Mouse (Mus musculus): ENCODE data around the gene Cd300ld5.
"Not testable (repeated sequence)": the region's sequence is repeated elsewhere in the genome, so short reads cannot be mapped to it uniquely, and the experiment has no call there.

The Cd300ld5 gene

DNA sequence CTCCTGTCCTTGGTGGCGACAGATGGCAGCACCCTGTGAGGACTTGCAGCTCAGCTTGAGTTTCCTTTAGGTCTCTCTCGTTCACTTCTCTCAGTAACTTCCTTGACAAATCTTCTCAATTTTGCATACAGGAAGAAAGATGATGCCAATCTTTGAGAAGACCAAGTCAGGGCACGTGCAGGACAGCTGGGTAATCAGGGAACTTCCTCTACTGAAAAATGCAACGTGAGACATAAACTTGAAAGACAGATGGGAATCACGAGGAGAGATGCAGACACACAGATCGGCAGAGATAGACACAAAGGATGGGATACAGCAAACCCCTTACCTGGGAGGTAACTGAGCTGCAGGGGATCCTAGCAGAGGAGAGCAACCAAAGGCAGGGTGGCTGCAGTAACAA is at the start of gene Cd300ld5:
Gene Cd300ld5 (minus strand): TSS at position 101 of the 400 bp plus-strand sequence.
- not testable (repeated sequence) for DNase-seq (ENCODE audit: low read depth)

DNA sequence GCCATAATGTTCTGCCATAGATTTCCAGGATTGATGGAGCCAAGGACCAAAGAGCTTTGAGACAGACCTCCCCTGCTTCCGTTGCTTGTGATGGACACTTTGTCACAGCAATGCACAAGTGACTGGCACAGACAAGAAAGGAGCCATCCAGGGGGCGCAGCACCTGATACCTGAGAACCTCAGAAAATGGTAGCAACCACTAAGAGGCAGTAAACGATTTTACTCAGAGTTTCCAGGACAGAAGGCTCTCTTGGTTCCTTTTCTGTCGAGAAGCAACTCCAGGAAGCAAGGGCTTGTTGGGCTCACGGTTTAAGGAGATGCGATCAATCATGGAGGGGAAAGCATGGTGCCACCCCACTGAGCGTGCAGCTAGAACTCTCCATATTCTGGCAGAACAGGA is 48.6 kb upstream of the Cd300ld5 start:
- DNase-seq (ENCODE audit: low read depth), result no peak

DNA sequence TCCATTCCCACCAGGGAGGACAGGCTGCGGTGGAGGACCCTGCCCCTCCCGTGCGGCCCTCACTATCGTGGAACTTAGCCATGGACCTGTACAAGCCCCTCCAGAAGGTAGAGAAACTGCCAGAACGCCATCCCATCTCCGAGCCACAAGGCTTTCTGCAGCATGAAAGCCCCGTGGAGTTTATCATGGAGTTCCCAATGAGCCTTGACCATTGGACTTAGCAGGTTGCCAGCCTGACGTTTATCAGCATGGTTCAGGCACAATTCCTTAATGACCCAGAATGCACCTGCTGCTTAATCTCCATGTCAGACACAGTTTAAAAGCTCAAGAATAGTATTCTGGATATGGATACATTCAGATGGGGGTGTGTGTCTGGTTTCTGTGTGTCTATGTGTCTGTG is 47.5 kb upstream of the Cd300ld5 start:
- no peak for DNase-seq (ENCODE audit: low read depth)

DNA sequence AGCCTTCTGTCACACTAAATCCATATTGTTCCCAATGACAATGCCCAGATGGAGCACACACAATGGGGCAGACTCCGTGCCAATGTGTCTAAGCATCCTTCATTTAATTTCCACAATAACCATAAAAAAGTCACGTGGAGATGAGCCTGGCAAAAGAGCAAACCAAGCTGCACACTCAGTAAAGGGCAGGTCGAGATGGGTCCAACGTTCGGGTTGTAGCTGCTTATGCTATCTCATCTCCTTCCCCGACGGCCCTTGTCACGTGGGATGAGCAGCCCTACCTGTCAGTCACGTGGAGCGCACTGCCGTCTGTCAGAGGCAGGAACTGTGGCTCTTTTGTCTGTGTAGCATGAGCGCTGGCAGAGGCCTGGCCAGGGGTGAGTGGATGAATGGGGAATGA is 47.0 kb upstream of the Cd300ld5 start:
- DNase-seq (ENCODE audit: low read depth), result no peak

DNA sequence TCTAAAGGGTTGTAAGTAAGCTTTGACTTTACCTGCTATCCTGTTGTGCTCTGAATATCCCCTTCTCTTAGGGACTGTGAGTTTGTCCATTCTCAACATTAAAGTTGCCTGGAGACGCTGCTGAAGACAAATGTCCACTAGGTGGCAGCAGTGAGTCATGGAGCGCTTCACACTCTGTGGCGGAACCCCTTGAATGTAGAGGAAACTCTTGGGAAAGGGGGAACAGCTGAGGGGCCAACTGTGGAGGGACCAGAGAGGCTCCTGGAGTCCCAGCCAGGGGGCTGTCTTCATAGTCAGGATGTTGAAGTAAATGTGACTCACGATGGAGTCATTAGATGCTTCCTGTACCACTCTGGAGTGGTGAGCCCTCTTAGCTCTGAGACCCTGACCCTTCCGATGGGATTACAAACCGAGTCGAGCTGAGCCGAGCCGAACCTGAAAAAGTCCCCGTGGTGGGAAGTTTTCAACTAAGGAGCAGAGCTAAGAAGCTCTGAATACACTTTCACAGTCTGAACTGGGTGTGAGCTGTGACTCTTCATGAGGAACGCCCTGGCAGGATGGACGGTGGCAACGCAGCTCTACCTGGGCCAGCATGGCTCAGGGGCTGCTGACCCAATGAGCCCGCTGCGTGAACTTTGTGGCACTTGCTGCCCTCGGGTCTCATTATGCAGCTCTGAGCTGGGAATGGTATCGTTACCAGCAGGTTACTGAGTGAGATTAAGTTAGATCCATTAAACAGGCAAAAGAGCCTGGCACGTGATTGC is 46.0 kb upstream of the Cd300ld5 start:
- peak; percentile 88 for DNase-seq (ENCODE audit: low read depth)

DNA sequence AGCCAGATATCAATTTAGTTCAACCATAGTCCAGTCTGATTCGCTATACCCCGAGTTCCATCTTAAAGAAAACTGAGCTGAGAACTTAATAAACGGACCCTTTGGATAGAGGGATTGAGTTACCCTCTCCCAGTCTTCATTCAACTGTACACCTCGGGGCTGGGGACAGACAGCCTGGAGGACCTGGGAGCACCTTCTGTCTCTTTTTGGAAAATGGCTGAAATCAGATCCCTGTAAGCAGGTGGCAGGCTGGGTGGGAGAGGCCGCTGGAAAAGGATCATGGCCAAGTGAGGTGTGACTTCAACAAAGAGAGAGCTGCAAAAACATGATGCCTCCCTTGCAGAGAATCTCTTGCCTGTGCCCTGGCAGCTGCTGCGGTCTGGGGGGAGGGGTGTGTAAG is 44.6 kb upstream of the Cd300ld5 start:
- no peak for DNase-seq (ENCODE audit: low read depth)

DNA sequence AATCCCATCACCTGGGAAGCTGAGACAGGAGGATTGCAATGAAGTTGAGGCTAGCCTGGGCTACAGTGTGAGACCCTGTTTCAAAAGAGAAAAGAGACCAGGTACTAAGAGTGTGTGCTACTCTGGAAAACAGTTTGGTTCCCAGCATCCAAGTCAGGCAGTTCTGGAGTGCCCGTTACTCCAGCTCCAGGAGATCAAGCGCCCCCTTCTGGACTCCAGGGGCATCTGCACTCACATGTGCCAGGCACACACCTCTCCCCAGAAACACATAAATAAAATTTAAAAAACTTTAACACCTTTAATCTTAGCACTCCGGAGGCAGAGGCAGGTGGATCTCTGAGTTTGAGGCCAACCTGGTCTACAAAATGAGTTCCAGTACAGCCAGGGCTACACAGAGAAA is 43.8 kb upstream of the Cd300ld5 start:
- no peak for DNase-seq (ENCODE audit: low read depth)

DNA sequence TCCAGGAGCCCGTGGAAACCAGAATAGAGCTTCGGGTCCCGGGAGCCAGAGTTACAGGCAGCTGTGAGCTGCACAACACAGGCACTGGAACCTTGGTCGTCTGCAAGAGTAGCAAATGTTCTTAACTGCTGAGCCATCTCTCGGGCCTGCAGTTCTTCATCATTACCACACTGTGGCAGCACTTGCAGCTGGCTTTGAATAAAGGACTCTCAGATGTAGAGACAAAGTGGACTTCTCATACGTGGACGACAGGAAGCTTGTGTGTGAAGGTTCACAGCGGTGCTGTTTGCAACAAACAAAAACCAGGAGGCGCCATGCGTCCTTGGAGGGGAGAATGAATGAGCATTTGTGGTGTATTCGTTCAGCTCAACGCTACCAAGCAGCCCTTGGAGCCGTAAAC is 43.3 kb upstream of the Cd300ld5 start:
- peak; percentile 83 for DNase-seq (ENCODE audit: low read depth)

DNA sequence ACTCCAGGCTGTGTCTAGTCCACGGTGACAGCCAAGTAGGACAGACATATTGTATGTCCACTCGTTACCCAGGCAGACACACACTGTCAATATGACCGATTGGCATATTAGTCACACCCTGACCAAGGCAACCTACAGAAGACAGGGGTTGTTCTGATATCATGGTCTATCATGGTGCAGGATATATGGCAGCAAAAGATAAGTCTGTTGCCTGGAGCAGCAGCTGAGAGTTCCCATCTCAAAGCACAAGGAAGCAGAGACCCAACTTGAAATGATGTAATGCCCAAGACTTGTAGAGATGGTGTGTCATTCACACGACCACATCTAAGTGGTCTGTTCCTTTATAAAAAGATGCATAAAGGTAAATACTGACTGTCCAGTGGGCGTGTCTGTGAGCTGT is 41.1 kb upstream of the Cd300ld5 start:
- DNase-seq (ENCODE audit: low read depth), result no peak

DNA sequence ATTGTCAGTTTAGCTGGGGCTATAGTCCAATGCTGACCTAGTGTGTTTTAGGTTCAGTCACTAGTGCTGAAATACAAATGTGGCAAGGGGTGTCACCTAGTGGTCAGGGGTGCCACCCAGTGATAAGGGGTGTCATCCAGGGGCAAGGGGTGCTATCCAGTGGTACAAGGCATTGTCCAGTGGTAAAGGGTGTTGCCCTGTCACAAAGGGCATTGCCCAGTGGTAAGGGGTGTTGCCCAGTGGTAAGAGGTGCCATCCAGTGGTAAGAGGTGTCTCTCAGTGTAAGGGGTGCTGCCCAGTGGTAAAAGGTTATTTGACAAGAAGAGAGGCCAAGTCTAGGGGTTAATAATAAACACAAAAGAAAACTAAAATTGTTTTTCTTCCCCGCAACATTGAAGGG is 39.9 kb upstream of the Cd300ld5 start:
- no peak for DNase-seq (ENCODE audit: low read depth)

DNA sequence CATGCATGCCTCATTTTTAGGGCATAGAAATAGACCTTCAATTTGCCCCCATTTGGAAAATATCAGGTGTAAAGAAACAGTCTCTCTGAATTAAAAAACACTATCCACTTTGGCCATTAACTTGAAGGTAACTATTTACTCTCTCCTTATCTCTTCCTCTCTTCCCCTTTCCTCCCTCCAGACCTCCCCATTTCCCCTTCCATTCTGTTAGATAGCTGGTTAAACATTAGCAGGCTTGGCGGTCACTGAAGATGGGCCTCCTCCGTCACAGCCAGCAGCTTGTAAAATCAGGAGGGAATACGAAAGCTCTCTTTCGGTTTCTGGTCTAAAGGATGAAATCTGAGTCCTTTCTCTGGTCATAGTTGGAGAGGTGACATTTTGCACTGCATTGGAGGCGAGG is 38.3 kb upstream of the Cd300ld5 start:
- DNase-seq (ENCODE audit: low read depth), result no peak

DNA sequence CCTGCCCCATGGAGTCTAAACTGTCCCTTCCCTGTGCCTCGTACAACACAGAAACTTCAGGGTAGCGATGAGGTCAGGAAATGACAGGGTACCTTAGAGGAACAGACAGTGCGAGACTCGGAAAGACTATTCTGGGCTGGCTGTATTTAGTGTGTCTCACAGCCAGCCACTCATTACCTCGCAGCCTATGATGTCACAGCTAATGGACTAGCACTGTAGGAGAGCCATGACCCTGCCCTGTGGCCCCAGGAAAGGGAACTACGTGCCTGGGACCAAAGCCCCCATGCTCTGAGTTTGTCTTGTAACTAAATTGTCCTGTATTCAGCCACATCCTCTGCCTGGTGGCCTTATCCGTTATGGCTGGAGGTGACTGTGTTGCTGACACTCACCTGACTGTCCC is 37.8 kb upstream of the Cd300ld5 start:
- DNase-seq (ENCODE audit: low read depth), result no peak

DNA sequence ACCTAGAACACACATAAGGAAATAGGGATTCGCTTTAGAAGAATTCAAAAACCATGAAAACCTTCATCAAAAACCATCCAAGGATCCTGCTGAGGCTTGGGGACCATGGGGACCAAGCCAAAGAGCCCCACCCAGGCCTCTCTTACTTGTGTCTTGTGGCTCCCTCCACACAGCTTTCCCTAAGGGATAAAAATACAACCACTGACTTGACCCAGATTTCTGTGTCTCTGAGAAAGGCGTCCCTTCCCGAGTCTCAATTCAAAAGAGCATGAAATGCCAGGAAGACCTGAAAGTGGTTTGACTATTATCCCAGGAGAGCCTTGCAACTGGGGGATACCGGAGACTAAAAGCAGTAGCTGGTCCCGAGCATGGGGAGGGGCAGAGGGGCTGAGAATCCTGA is 35.4 kb upstream of the Cd300ld5 start:
- DNase-seq (ENCODE audit: low read depth), result no peak

DNA sequence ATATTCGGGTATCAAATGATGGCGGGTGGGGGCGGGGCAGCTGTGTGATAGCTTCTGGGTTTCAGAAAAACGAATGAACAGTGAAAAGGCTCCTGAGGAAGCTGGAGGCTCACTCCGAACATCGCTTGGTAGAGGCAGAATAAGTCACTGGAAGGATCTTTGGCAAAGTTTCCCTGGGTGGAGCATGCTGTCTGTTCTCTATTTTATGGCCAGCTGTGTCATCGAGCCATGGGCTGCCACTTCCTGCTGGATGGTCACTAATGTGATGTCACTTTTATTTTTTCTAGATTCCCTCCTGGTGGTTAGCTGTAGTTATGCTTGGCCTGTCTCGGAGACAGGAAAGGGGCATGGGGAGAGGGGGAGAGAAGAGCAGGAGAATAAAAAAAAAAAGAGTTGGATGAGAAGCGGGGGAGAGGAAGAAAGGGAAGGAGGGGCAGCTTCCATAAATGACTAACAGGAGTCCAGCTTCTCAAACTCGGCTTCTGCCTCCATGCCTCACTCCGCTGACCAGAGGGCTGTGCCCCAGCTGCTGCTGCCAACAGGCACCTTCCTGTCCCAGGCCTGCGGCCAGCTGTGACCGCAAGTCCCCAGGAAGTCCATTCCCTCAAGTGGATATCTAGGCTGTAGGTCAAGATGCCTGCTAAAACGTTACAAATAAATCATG is 34.2 kb upstream of the Cd300ld5 start:
- no peak for DNase-seq (ENCODE audit: low read depth)

DNA sequence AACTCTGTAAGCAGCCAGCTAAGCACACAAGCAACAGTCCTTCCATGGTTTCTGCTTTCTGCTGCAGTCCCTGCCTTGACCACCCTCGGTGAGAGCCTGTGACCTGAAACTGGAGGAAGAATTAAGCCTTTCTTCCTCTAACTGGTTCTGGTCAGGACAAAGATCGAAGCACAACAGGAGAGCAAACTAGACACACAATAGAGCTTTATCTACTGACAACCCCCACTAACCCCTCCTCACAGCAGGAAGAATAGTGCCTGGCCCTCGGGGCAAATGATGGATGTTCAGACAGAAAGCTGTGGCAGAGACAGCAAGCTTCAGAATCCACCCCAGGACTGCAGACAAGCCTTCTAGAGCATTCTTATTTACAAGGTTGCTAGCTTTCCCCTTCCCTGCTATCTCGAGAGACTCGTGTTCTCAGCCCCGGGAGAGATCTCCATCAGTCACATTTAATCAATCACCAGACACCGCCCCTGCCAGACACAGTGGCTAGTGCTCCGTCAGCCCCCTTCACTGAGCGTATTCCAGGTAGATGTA is 33.5 kb upstream of the Cd300ld5 start:
- DNase-seq (ENCODE audit: low read depth), result no peak

DNA sequence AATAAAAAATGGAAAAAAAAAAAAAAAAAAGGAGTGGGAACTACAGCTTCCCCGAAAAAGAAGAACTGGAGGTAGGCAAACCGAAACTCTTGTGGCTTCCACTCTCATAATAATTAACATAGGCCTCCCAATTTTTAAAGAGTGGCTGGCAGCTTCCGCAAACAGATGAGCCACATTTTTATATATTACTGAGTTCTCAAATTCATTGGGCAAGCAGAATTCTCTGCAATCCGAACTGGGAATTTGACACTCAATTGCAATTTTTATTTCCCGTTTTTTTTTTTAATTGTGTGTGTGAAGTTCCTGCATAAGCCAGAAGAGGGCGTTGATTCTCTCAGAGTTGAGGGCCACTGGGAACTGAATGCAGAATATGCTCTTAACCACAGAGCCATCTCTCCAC is 29.2 kb upstream of the Cd300ld5 start:
- DNase-seq (ENCODE audit: low read depth), result no peak

DNA sequence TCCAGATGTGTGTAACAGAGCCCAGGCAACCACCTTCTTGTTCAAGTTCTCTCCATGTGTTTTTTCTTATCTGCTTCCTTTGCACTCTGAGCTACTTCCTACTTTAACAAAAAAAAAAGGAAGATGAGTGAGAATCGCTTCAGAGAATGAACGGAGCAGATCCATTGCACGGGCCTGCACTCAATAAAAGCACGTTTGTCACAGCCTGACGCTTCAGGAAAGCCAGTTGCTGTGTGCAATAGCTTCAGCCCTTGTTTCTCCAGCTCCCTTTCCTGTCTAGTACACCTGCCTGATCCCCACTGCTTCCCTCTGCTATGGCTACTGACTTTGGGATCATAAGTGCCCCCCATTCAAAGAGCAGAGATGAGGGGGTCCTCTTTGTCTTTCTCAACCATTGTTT is 24.5 kb upstream of the Cd300ld5 start, which contains the start of gene Cd300e:
Gene Cd300e (minus strand): TSS at position 101 of the 400 bp plus-strand sequence.
- no peak for DNase-seq (ENCODE audit: low read depth)

DNA sequence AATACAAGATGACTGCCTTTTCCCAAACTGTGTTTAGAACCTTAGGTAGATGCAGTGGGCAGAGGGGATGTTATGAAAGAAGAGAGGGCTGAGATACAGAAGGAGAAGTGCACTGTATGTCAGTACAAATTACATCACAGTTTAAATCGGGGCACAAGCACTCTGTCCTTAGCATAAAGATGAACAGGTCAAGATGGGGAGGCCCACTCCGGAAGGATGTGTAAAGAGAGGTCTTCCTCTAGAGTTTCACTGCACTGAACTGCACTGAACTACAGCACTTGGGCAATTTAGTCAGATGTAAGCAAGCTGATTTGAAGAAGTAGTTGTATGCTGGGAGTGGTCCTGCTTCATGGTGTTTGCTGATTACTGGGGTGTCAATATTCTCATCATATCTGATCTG is 22.2 kb upstream of the Cd300ld5 start:
- DNase-seq (ENCODE audit: low read depth), result no peak

DNA sequence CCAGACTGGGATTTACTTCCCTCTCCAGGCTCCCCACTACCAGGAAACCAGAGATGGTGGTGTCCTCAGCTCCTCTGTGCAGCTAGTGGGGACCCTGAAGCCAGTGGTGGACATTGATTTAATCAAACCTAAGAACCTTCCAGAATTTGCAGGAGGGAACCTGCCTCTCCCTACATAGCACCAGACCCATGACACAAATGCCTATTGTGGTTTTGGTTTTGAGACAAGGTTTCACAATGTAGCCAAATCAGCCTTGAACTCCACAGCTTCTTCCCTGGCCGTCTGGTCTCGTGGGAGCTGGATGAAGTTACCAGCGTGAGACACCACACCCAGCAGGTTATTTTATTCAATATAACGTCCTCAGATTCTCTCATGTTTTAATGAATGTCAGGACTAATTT is 21.1 kb upstream of the Cd300ld5 start:
- no peak for DNase-seq (ENCODE audit: low read depth)

DNA sequence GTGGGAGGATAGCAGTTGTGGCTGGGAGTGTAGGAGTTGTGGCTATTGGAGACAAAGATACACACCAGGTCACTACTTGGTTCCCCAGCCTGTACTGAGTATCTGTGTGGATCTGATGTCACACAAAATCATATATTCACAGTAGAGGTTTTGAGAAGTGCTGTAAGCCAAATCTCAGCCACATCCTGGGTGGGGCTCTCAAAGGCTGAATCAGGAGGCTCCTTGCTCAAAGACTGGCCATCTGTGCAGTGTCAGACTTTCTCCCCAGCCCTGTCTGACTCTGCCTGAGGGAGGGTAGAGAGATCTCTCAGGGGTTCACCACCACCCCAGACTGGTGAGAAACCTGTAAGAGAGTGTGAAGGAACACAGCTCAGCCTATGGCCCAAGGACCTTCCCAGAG is 17.0 kb upstream of the Cd300ld5 start:
- DNase-seq (ENCODE audit: low read depth), result no peak

DNA sequence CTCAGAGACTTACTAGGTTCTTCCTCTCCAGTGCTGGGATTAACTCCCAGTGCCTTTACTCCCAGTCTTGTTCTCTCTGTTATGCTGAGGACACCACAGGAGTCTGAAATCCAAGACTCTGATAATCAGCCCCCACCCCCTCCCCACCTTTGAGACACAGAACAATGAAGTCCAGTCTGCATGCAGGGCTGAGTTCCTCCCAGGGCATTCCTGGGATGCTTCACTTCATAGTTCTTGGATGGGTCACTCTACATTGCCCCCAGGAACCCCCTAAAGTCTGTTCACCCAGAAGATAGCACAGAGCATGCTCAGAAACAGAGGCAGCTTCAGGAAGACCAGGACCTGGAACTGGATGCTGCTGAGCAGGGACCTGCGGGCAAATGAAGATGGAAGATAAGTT is 15.4 kb upstream of the Cd300ld5 start:
- no peak for DNase-seq (ENCODE audit: low read depth)

DNA sequence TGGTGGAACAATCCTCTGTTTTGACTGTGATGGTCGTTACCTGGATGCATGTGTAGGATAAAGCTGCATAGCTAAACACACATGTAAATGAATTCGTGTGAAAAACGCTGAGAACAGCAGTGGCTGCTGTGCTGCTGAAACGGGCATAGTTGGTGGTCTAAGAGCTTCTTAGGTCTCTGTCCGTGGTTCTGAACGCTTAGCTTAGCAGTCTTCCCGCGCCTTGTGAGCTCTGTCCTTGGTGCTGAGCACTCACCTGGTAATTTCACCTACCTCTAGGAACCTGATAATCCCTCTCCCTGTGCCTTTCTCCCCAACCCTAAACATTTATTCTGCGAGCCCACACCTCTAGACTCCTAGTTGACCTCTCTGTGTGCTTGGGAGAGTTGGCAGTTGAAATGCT is 14.6 kb upstream of the Cd300ld5 start:
- DNase-seq (ENCODE audit: low read depth), result peak; percentile 74

DNA sequence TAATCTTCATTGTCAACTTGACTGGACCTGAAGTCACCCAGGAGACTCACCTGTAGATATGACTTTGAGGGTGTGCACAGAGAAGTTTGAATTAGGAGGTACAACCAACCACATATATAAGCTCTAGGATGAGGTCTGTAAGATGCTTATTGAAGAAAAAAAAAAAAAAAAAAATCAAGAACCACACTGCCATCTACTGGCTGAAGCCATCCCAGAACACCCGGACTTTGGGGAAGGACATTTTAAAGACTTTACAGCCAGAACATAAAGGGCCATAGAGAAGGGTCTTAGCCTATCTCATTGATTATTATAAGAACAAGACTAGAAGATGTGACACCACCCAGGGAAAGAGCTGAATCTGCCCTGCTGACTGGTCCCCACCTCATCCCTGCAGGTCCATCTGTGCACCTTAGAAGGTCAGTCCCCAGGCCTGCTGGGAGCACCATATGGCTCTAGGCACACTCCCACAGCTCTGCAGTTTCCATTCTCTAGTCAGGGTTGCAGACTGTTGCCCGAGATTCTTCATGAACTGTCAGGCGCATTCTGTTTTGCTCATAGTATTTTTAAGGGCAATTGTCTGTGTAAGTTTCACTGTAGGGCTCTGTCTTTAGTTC is 11.8 kb upstream of the Cd300ld5 start:
- DNase-seq (ENCODE audit: low read depth), result peak; percentile 45
